Mouse (Mus musculus): ENCODE data around the gene Ankrd65. TPM values are rescaled to one million over a fixed set of nuclear protein-coding genes. Genes with fewer than 3 reads are reported as not detected.

Gene Ankrd65
- polyA plus RNA-seq, 1 experiment from 2014 or later, result not detected

- no peaks in the 10 kb centered on the region for H3K9me3 ChIP-seq (replicated peaks)
- no peak overlapping the region for H3K9ac ChIP-seq
- 53% methylated on average over 3 of the region's 3 CpGs for WGBS (ENCODE audit: insufficient replicate concordance)
- peaks cover 14% of the 10 kb centered on the region for H3K27me3 ChIP-seq
- no peaks in the 10 kb centered on the region for H3K36me3 ChIP-seq
- ATAC-seq (ENCODE audit: low read depth) (peak; percentile 37; the same call in 1 of the 2 replicates), DNase-seq (no peak)
- peaks cover 25% of the 10 kb centered on the region for H3K4me1 ChIP-seq (replicated peaks)
- no peak overlapping the region for H3K4me3 ChIP-seq (replicated peaks)
- no peak overlapping the region for H3K27ac ChIP-seq
- no peak overlapping the region for H3K4me2 ChIP-seq
These were observed 467 bp downstream of the Ankrd65 start for GRCm38 (mm10) chr4:155790650-155791161.

GRCm38 (mm10) chr4:155791240-155791933 is 1.1 kb downstream of the Ankrd65 start:
- Histone ChIP-seq H3K9ac (no peak overlapping the region), H3K27me3 (peaks cover 19% of the 10 kb centered on the region), H3K27ac (no peak overlapping the region), H3K36me3 (no peaks in the 10 kb centered on the region), H3K9me3 (replicated peaks) (no peaks in the 10 kb centered on the region), H3K4me3 (replicated peaks) (no peak overlapping the region), H3K4me2 (no peak overlapping the region), H3K4me1 (replicated peaks) (peaks cover 22% of the 10 kb centered on the region)
- no peak for DNase-seq
- WGBS (ENCODE audit: insufficient replicate concordance), result 63% methylated on average over 24 of the region's 24 CpGs
- ATAC-seq (ENCODE audit: low read depth), result no peak

- H3K4me1 ChIP-seq (replicated peaks), result peaks cover 14% of the 10 kb centered on the region
- no peak overlapping the region for H3K4me3 ChIP-seq (replicated peaks)
- H3K9ac ChIP-seq, result no peak overlapping the region
- H3K27me3 ChIP-seq, result peaks cover 21% of the 10 kb centered on the region
- no peaks in the 10 kb centered on the region for H3K9me3 ChIP-seq (replicated peaks)
- H3K36me3 ChIP-seq, result no peaks in the 10 kb centered on the region
- no peak overlapping the region for H3K4me2 ChIP-seq
- DNase-seq (no peak), ATAC-seq (ENCODE audit: low read depth) (no peak)
- WGBS (ENCODE audit: insufficient replicate concordance), result 59% methylated on average over 2 of the region's 2 CpGs
- no peak overlapping the region for H3K27ac ChIP-seq
These were observed 3.5 kb downstream of the Ankrd65 start for GRCm38 (mm10) chr4:155793730-155794129.

GRCm38 (mm10) chr4:155802075-155802474 is 11.8 kb downstream of the Ankrd65 start:
- Histone ChIP-seq H3K4me3 (replicated peaks) (no peak overlapping the region), H3K27me3 (peaks cover 8% of the 10 kb centered on the region), H3K9me3 (replicated peaks) (no peaks in the 10 kb centered on the region), H3K36me3 (peaks cover 23% of the 10 kb centered on the region), H3K9ac (no peak overlapping the region), H3K4me2 (peak overlapping the region; percentile 90), H3K27ac (no peak overlapping the region), H3K4me1 (replicated peaks) (peaks cover 35% of the 10 kb centered on the region)
- DNase-seq, result no peak
- 94% methylated on average over 1 of the region's 1 CpGs for WGBS (ENCODE audit: insufficient replicate concordance)
- ATAC-seq (ENCODE audit: low read depth), result no peak

- Histone ChIP-seq H3K36me3 (peaks cover 31% of the 10 kb centered on the region), H3K9me3 (replicated peaks) (no peaks in the 10 kb centered on the region), H3K9ac (peak within 1 kb of the TSS; percentile 83), H3K27ac (peak within 1 kb of the TSS; percentile 75), H3K4me1 (replicated peaks) (peaks cover 35% of the 10 kb centered on the region), H3K4me3 (replicated peaks) (peak within 1 kb of the TSS; percentile 72), H3K27me3 (peaks cover 8% of the 10 kb centered on the region), H3K4me2 (peak within 1 kb of the TSS; percentile 90)
- WGBS (ENCODE audit: insufficient replicate concordance), result 4% methylated on average over 12 of the region's 12 CpGs
- DNase-seq (peak; percentile 43), ATAC-seq (ENCODE audit: low read depth) (peak; percentile 64)
These were observed 12.6 kb downstream of the Ankrd65 start, which contains the start of gene Mrpl20 for GRCm38 (mm10) chr4:155802741-155803339. Mrpl20 (plus strand) TSS chr4:155802878.

- H3K4me3 ChIP-seq (replicated peaks), result peak overlapping the region; percentile 72
- DNase-seq (peak; percentile 92), ATAC-seq (ENCODE audit: low read depth) (peak; percentile 98)
- peaks cover 35% of the 10 kb centered on the region for H3K4me1 ChIP-seq (replicated peaks)
- peak overlapping the region; percentile 75 for H3K27ac ChIP-seq
- peaks cover 2% of the 10 kb centered on the region for H3K27me3 ChIP-seq
- peaks cover 37% of the 10 kb centered on the region for H3K36me3 ChIP-seq
- under 1% methylated on average over 58 of the region's 58 CpGs for WGBS (ENCODE audit: insufficient replicate concordance)
- no peaks in the 10 kb centered on the region for H3K9me3 ChIP-seq (replicated peaks)
- H3K9ac ChIP-seq, result peak overlapping the region; percentile 83
- H3K4me2 ChIP-seq, result peak overlapping the region; percentile 90
These were observed 13.3 kb downstream of the Ankrd65 start for GRCm38 (mm10) chr4:155803340-155804041.

- WGBS (ENCODE audit: insufficient replicate concordance), result 78% methylated on average over 3 of the region's 3 CpGs
- ATAC-seq (ENCODE audit: low read depth), result no peak
- Histone ChIP-seq H3K9ac (no peak overlapping the region), H3K27ac (no peak overlapping the region), H3K4me3 (replicated peaks) (no peak overlapping the region), H3K9me3 (replicated peaks) (no peaks in the 10 kb centered on the region), H3K36me3 (peaks cover 64% of the 10 kb centered on the region), H3K27me3 (no peaks in the 10 kb centered on the region), H3K4me2 (no peak overlapping the region), H3K4me1 (replicated peaks) (peaks cover 38% of the 10 kb centered on the region)
- DNase-seq, result no peak
These were observed 17.6 kb downstream of the Ankrd65 start for GRCm38 (mm10) chr4:155807841-155808240.

- H3K27me3 ChIP-seq, result no peaks in the 10 kb centered on the region
- H3K27ac ChIP-seq, result peak within 1 kb of the TSS; percentile 90
- WGBS (ENCODE audit: insufficient replicate concordance), result 1% methylated on average over 60 of the region's 60 CpGs
- H3K36me3 ChIP-seq, result peaks cover 76% of the 10 kb centered on the region
- peak; percentile 91 for DNase-seq
- peaks cover 36% of the 10 kb centered on the region for H3K4me1 ChIP-seq (replicated peaks)
- H3K9me3 ChIP-seq (replicated peaks), result no peaks in the 10 kb centered on the region
- H3K9ac ChIP-seq, result peak within 1 kb of the TSS; percentile 99
- peak; percentile 99 for ATAC-seq (ENCODE audit: low read depth)
- peak within 1 kb of the TSS; percentile 82 for H3K4me2 ChIP-seq
- peak within 1 kb of the TSS; percentile 99 for H3K4me3 ChIP-seq (replicated peaks)
These were observed 21.9 kb downstream of the Ankrd65 start, which contains the start of gene Ccnl2 for GRCm38 (mm10) chr4:155811929-155812664. Ccnl2 (plus strand) TSS chr4:155812489.

- under 1% methylated on average over 49 of the region's 49 CpGs for WGBS (ENCODE audit: insufficient replicate concordance)
- Histone ChIP-seq H3K9ac (peak overlapping the region; percentile 99), H3K36me3 (peaks cover 76% of the 10 kb centered on the region), H3K9me3 (replicated peaks) (no peaks in the 10 kb centered on the region), H3K4me1 (replicated peaks) (peaks cover 36% of the 10 kb centered on the region), H3K27ac (peak overlapping the region; percentile 90), H3K27me3 (no peaks in the 10 kb centered on the region), H3K4me3 (replicated peaks) (peak overlapping the region; percentile 99), H3K4me2 (peak overlapping the region; percentile 82)
- DNase-seq (no peak), ATAC-seq (ENCODE audit: low read depth) (peak; percentile 52)
These were observed 22.5 kb downstream of the Ankrd65 start for GRCm38 (mm10) chr4:155812665-155813181.

- 79% methylated on average over 4 of the region's 4 CpGs for WGBS (ENCODE audit: insufficient replicate concordance)
- no peak for ATAC-seq (ENCODE audit: low read depth)
- H3K4me3 ChIP-seq (replicated peaks), result no peak overlapping the region
These were observed 27.3 kb downstream of the Ankrd65 start for GRCm38 (mm10) chr4:155817533-155817932.

More at GRCm38 (mm10) chr4:155817533-155817932, 27.3 kb downstream of the Ankrd65 start:
- no peak for DNase-seq
- H3K4me2 ChIP-seq, result no peak overlapping the region
- no peaks in the 10 kb centered on the region for H3K9me3 ChIP-seq (replicated peaks)
- peaks cover 88% of the 10 kb centered on the region for H3K36me3 ChIP-seq
- H3K27ac ChIP-seq, result no peak overlapping the region
- peaks cover 24% of the 10 kb centered on the region for H3K4me1 ChIP-seq (replicated peaks)
- no peaks in the 10 kb centered on the region for H3K27me3 ChIP-seq
- H3K9ac ChIP-seq, result no peak overlapping the region

All from liver, embryonic 13.5 days (tissue).